Mouse (Mus musculus): ENCODE results near the gene Ccdc115.
A peak's percentile ranks its signal among the peaks of the same experiment; 100 is the strongest.
"Not testable (repeated sequence)": the region's sequence is repeated elsewhere in the genome, so short reads cannot be mapped to it uniquely, and the experiment has no call there.

The Ccdc115 gene

GRCm38 (mm10) chr1:34438381-34439051, 956 bp downstream of the Ccdc115 start:
- no peak for DNase-seq

- DNase-seq, result not testable (repeated sequence)
Measured at GRCm38 (mm10) chr1:34437366-34437765, 2.1 kb downstream of the Ccdc115 start.

- no peak for DNase-seq
Measured at GRCm38 (mm10) chr1:34436374-34436773, 3.1 kb downstream of the Ccdc115 start.

GRCm38 (mm10) chr1:34435371-34436120, 3.9 kb downstream of the Ccdc115 start:
- no peak for DNase-seq

GRCm38 (mm10) chr1:34434660-34435160, 4.8 kb downstream of the Ccdc115 start:
- DNase-seq, result peak; percentile 96 to 98

GRCm38 (mm10) chr1:34433891-34434521, 5.5 kb downstream of the Ccdc115 start:
- DNase-seq, result peak; percentile 56 to 57

- DNase-seq, result peak; percentile 48 to 53
Measured at GRCm38 (mm10) chr1:34432776-34433481, 6.5 kb downstream of the Ccdc115 start.

- peak; percentile 61 to 78 for DNase-seq
Measured at GRCm38 (mm10) chr1:34432411-34432775, 7.1 kb downstream of the Ccdc115 start.

- no peak for DNase-seq
Measured at GRCm38 (mm10) chr1:34431431-34431830, 8.0 kb downstream of the Ccdc115 start.

- DNase-seq, result no peak
Measured at GRCm38 (mm10) chr1:34430981-34431380, 8.5 kb downstream of the Ccdc115 start.

GRCm38 (mm10) chr1:34429281-34429680, 10.2 kb downstream of the Ccdc115 start:
- DNase-seq, result no peak

- no peak for DNase-seq
Measured at GRCm38 (mm10) chr1:34428466-34428865, 11.0 kb downstream of the Ccdc115 start.

GRCm38 (mm10) chr1:34399182-34399953, 40.1 kb downstream of the Ccdc115 start:
- peak; percentile 47 to 50 for DNase-seq

GRCm38 (mm10) chr1:34396321-34396720, 43.2 kb downstream of the Ccdc115 start:
- DNase-seq, result peak; percentile 13 to 17

GRCm38 (mm10) chr1:34389234-34389891, 50.1 kb downstream of the Ccdc115 start:
- no peak for DNase-seq

- peak; percentile 10 to 17 for DNase-seq
Measured at GRCm38 (mm10) chr1:34388849-34389233, 50.6 kb downstream of the Ccdc115 start.

GRCm38 (mm10) chr1:34387346-34388327, 51.8 kb downstream of the Ccdc115 start:
- DNase-seq, result peak; percentile 89 to 90
